Mouse (Mus musculus) intestine, embryonic 16.5 days (tissue): ENCODE data around the gene Olfr686. TPM values are rescaled to one million over a fixed set of nuclear protein-coding genes. Genes with fewer than 3 reads are reported as not detected.

Source experiments
- ATAC-seq: fragments of 200-750 bp; cut with Nextera tagmentation; 2 replicates; pipeline ENCODE4 v1.8.0; 2017; ENCODE audit warnings: moderate TSS enrichment, moderate library complexity
- H3K27ac ChIP-seq: fragments of 300-500 bp; sonication (generic); 2 replicates; pipeline ENCODE4 v1.5.1; 2014; ENCODE audit warnings: mild to moderate bottlenecking, low read length
- H3K27me3 ChIP-seq: fragments of 300-500 bp; sonication (generic); replicated peaks from 2 replicates; pipeline ENCODE4 v1.6.1; 2014; ENCODE audit warnings: low read length, control low read depth, mixed read lengths; ENCODE audit not compliant: control insufficient read depth, insufficient read depth
- H3K36me3 ChIP-seq: fragments of 300-500 bp; sonication (generic); 2 replicates; pipeline ENCODE4 v1.6.1; 2014; ENCODE audit warnings: low read length, control low read depth; ENCODE audit not compliant: control insufficient read depth, insufficient read depth
- H3K4me1 ChIP-seq: fragments of 300-500 bp; sonication (generic); 2 replicates; pipeline ENCODE4 v1.6.1; 2014; ENCODE audit warnings: low read length, control low read depth, mixed read lengths; ENCODE audit not compliant: control insufficient read depth, insufficient read depth
- H3K4me2 ChIP-seq: fragments of 300-500 bp; sonication (generic); 2 replicates; pipeline ENCODE4 v1.6.1; 2014; ENCODE audit warnings: low read depth, low read length, control low read depth
- H3K4me3 ChIP-seq: fragments of 300-500 bp; sonication (generic); 2 replicates; pipeline ENCODE4 v1.5.1; 2014; ENCODE audit warnings: mild to moderate bottlenecking, low read length
- H3K9ac ChIP-seq: fragments of 300-500 bp; sonication (generic); 2 replicates; pipeline ENCODE4 v1.6.1; 2014; ENCODE audit warnings: low read depth, low read length
- H3K9me3 ChIP-seq: fragments of 300-500 bp; sonication (generic); 2 replicates; pipeline ENCODE4 v1.6.1; 2016; ENCODE audit warnings: low read length, control low read depth; ENCODE audit not compliant: control insufficient read depth
- WGBS: fragments of 180-500 bp; shearing (Covaris S2); extraction: QIAGEN DNeasy Blood & Tissue Kit; methylation state at CpG from one replicate; pipeline ENCODE4 v1.1.7; 2014; 5-methylcytosine and 5-hydroxymethylcytosine counted together
- polyA plus RNA-seq: library from polyadenylated mRNA; unstranded; fragments of >200 nt; fragmentation: Nextera tagmentation; extraction: Ambion mirVana; gene quantifications from 2 replicates; pipeline ENCODE4 v1.2.1, GENCODE M21; 2015

Olfr686 gene
- polyA plus RNA-seq, 1 experiment from 2014 or later, result not detected

DNA sequence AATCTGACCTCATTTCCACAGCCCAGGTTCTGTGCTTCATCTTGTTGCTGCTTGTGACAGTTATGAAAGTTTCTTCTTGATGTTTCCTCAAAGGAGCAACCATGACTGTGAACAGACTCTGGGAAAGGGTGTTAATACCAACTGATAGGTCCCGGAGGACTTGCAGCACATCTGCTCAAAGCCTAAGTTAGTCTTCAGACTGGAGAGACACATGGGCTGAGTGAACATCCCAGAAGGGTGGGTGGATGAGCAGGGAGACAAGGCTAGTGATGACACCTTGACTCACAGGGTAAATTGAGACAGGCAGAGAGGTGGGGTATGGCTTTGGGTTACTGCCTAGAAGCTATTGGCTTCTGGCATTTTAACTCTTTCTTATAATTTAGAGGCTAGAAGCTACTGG is 21.4 kb downstream of the Olfr686 start, which contains the start of gene Olfr685:
Gene Olfr685 (minus strand): TSS at position 101 of the 400 bp plus-strand sequence.
- no peaks in the 10 kb centered on the region for H3K27me3 ChIP-seq
- no peak within 1 kb of the TSS for H3K27ac ChIP-seq
- no peak within 1 kb of the TSS for H3K9ac ChIP-seq
- H3K4me1 ChIP-seq, result no peaks in the 10 kb centered on the region
- no peak within 1 kb of the TSS for H3K4me2 ChIP-seq
- no peak for ATAC-seq
- H3K4me3 ChIP-seq, result no peak within 1 kb of the TSS
- no peaks in the 10 kb centered on the region for H3K36me3 ChIP-seq
- 79% methylated on average over 1 of the region's 1 CpGs for WGBS
- no peaks in the 10 kb centered on the region for H3K9me3 ChIP-seq

DNA sequence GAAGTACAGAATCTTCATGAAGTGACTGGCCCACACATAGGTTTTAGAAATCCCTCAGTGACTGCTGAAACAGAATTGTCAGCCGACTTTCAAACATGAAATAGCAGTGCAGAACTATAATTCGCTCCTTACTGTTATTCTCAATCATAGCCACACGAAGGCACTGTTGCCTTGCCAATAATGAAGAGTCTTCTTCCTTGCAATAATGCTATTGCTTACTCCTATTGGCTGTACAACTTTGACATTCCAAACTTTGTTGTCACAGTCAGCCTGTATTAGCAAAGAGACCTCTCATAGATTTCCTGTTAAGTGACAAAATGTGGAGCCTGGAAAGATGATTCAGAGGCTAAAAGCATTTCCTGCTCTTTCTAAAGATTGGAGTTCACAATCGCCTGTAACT is 36.5 kb downstream of the Olfr686 start:
- no peak overlapping the region for H3K4me2 ChIP-seq
- no peak overlapping the region for H3K4me3 ChIP-seq
- WGBS, result 51% methylated on average over 4 of the region's 4 CpGs
- H3K9me3 ChIP-seq, result no peaks in the 10 kb centered on the region
- H3K27ac ChIP-seq, result no peak overlapping the region
- H3K27me3 ChIP-seq, result no peaks in the 10 kb centered on the region
- no peaks in the 10 kb centered on the region for H3K36me3 ChIP-seq
- ATAC-seq, result no peak
- H3K4me1 ChIP-seq, result no peaks in the 10 kb centered on the region
- no peak overlapping the region for H3K9ac ChIP-seq

DNA sequence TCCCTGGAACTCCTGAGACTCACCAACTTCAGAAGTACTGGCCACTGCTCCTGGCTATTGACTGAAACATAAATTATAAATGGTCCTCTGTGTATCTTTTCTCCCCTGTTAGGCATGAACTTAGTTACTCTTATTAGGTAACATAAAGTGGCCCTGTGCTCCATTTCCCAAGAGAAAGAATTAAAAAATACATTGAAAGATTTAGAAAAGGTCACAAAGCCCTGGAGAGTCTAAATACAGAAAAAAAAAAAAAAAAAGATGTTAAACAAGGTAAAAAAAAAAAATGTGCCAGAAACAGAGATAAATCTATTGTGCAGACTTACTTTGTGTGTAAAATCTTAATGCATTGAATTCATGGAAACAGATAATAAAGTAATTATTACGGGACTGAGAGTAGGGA is 43.7 kb downstream of the Olfr686 start, which contains the start of gene Olfr684:
Gene Olfr684 (minus strand): TSS at position 101 of the 400 bp plus-strand sequence.
- no peaks in the 10 kb centered on the region for H3K9me3 ChIP-seq
- no peaks in the 10 kb centered on the region for H3K27me3 ChIP-seq
- no peak within 1 kb of the TSS for H3K9ac ChIP-seq
- no peak within 1 kb of the TSS for H3K27ac ChIP-seq
- no peak within 1 kb of the TSS for H3K4me2 ChIP-seq
- no peaks in the 10 kb centered on the region for H3K36me3 ChIP-seq
- 55% methylated on average over 1 of the region's 1 CpGs for WGBS
- H3K4me1 ChIP-seq, result no peaks in the 10 kb centered on the region
- H3K4me3 ChIP-seq, result no peak within 1 kb of the TSS
- no peak for ATAC-seq

Other genes with a start within 250 kb of the Olfr686 start
- gene Olfr670, start 244.9 kb downstream of the Olfr686 start, polyA plus RNA-seq, result not detected in 2 replicates
- gene Olfr671, start 228.4 kb downstream of the Olfr686 start, polyA plus RNA-seq, result not detected in 2 replicates
- not detected in 2 replicates for gene Olfr672, start 205.5 kb downstream of the Olfr686 start, polyA plus RNA-seq
- gene Olfr675, start 179.0 kb downstream of the Olfr686 start, polyA plus RNA-seq, result not detected in 2 replicates
- not detected in 2 replicates for gene Olfr676, start 174.8 kb downstream of the Olfr686 start, polyA plus RNA-seq
- not detected in 2 replicates for gene Olfr677, start 156.1 kb downstream of the Olfr686 start, polyA plus RNA-seq
- gene Olfr678, start 143.0 kb downstream of the Olfr686 start, polyA plus RNA-seq, result not detected in 2 replicates
- not detected in 2 replicates for gene Olfr679, start 126.3 kb downstream of the Olfr686 start, polyA plus RNA-seq
- gene Olfr680-ps1, start 114.7 kb downstream of the Olfr686 start, polyA plus RNA-seq, result not detected in 2 replicates
- gene Olfr681, start 90.6 kb downstream of the Olfr686 start, polyA plus RNA-seq, result not detected in 2 replicates
- gene Olfr683, start 60.5 kb downstream of the Olfr686 start, polyA plus RNA-seq, result not detected in 2 replicates
- gene Olfr684, start 43.8 kb downstream of the Olfr686 start, polyA plus RNA-seq, result not detected in 2 replicates
- not detected in 2 replicates for gene Olfr685, start 21.5 kb downstream of the Olfr686 start, polyA plus RNA-seq
- gene Olfr688, start 80.6 kb upstream of the Olfr686 start, polyA plus RNA-seq, result not detected in 2 replicates
- gene Olfr689, start 103.7 kb upstream of the Olfr686 start, polyA plus RNA-seq, result not detected in 2 replicates
- not detected in 2 replicates for gene Olfr690, start 126.6 kb upstream of the Olfr686 start, polyA plus RNA-seq
- gene Olfr691, start 134.8 kb upstream of the Olfr686 start, polyA plus RNA-seq, result not detected in 2 replicates
- not detected in 2 replicates for gene Olfr692, start 160.7 kb upstream of the Olfr686 start, polyA plus RNA-seq
- not detected in 2 replicates for gene Gm5901, start 167.6 kb upstream of the Olfr686 start, polyA plus RNA-seq
- gene Fam160a2, start 192.6 kb upstream of the Olfr686 start, polyA plus RNA-seq, result 44.2 and 44.9 TPM in 2 replicates
- gene Cnga4, start 197.1 kb upstream of the Olfr686 start, polyA plus RNA-seq, result 0.06 TPM in 1 of 2 replicates, not detected in the other
- gene Cckbr, start 218.2 kb upstream of the Olfr686 start, polyA plus RNA-seq, result 0.10 and 0.13 TPM in 2 replicates